Mouse (Mus musculus): Measurements from ENCODE around the gene Ppp1r14a.
A peak's percentile ranks its signal among the peaks of the same experiment; 100 is the strongest.

Gene Ppp1r14a

GRCm38 (mm10) chr7:29302641-29303040 lies 13.5 kb downstream of the Ppp1r14a start:
- DNase-seq (ENCODE audit: low spot score in 2 of 2), result no peak

- DNase-seq (ENCODE audit: low spot score in 2 of 2), result peak; percentile 80 to 81
Measured at GRCm38 (mm10) chr7:29303738-29304462, 14.8 kb downstream of the Ppp1r14a start, which contains the start of gene Dpf1. Gene Dpf1, plus strand, starts transcription at chr7:29303951.

- DNase-seq (ENCODE audit: low spot score in 2 of 2), result no peak
Measured at GRCm38 (mm10) chr7:29304463-29305262, 15.6 kb downstream of the Ppp1r14a start.

DNA sequence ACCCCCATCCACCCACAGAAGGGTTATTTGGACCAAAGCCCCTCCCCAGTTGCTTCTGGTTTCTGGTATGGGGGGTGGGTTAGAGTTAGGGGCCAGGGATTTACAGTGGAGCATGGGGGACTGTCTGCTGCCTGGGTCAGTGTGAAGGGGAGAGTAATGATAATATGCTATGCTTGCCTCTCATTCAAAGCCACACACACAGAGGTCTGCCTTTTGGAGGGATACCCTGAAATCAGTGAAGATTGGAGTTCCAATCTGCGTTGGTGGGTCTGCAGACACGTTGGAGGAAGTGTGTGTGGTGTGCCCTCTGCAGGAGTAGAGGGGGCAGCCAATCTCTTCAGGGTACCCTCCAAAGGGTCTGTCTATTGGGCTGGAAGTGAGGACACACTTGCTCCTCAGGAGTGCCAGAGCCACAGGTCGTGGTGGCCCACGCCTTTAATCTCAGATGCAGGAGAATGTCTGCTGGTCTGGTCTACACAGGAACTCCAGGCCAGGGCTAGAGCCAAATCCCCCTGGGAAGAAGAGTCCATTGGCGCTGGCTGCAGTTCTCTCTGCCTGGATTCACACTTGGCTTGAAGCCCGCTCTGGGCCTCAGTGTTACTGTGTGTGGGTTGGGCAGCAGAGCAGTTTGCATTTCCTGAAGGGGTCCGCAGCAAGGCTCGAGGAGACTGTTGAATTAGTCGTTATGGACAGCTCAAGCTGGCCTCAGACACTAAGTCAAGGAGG lies 16.3 kb downstream of the Ppp1r14a start:
- no peak for DNase-seq (ENCODE audit: low spot score in 2 of 2)

DNA sequence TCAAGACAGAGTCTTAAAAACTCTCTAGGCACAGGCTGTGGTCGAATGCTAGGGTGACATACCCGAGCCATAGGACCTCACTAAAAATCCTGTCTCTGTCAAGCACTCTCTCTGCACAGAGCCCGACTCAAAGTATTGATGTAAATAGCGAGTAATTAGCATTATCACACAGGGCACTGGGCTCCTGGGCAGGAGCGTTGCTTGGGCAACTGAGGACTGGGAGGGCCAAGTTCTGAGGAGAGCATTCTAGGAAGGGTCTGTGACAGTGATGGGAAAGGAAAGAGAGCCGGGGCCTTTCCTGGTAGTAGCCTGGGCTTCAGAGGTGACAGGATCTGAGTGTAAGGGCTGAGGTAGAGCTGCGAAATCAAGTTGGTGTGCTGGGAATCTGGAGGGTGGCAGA lies 17.0 kb downstream of the Ppp1r14a start:
- no peak for DNase-seq (ENCODE audit: low spot score in 2 of 2)

GRCm38 (mm10) chr7:29306619-29307018 lies 17.5 kb downstream of the Ppp1r14a start:
- no peak for DNase-seq (ENCODE audit: low spot score in 2 of 2)

- DNase-seq (ENCODE audit: low spot score in 2 of 2), result peak; percentile 88 to 91
Measured at GRCm38 (mm10) chr7:29307350-29308104, 18.4 kb downstream of the Ppp1r14a start.

DNA sequence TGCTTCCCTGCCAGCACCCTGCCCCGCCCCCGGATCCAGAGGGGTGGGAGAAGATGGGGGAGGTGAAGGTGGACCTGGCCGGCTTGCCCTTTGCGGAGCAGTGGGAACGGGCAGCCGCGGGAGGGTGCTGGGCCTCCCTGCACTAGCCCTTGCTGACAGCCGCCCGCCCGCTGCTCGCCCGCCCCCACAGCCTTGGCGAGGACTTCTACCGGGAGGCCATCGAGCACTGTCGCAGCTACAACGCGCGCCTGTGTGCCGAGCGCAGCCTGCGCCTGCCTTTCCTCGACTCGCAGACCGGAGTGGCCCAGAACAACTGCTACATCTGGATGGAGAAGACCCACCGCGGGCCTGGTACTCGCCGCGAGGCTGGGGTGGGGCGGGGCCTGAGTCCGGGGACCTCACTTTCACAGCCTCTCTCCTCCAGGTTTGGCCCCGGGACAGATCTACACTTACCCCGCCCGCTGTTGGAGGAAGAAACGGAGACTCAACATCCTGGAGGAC lies 20.2 kb downstream of the Ppp1r14a start:
- no peak for DNase-seq (ENCODE audit: low spot score in 2 of 2)

GRCm38 (mm10) chr7:29309749-29310148 lies 20.6 kb downstream of the Ppp1r14a start:
- DNase-seq (ENCODE audit: low spot score in 2 of 2), result no peak

GRCm38 (mm10) chr7:29313051-29313450 lies 23.9 kb downstream of the Ppp1r14a start:
- DNase-seq (ENCODE audit: low spot score in 2 of 2), result no peak

GRCm38 (mm10) chr7:29313572-29314261 lies 24.6 kb downstream of the Ppp1r14a start:
- DNase-seq (ENCODE audit: low spot score in 2 of 2), result no peak

GRCm38 (mm10) chr7:29314844-29315628 lies 25.9 kb downstream of the Ppp1r14a start:
- no peak for DNase-seq (ENCODE audit: low spot score in 2 of 2)

- no peak for DNase-seq (ENCODE audit: low spot score in 2 of 2)
Measured at GRCm38 (mm10) chr7:29316137-29316734, 27.1 kb downstream of the Ppp1r14a start.

DNA sequence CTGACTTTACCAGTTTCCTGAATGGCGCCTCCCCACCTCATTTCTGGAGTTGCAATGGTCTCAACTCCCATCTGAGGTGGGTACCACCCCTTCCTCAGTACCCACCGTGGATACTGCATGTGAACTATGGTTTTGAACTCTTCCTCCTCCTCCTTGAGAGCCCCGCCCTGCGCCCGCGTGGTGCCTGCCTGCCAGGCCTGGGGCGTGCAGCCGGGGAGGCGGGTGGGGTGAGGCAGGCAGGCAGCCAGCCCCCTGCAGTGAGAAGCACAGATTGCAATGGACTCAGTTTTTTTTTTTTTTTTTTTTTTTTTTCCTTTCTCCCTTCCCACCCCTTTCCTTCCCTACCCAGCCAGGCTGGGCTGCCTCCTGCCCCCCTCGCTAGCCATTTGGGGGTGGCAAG lies 27.9 kb downstream of the Ppp1r14a start:
- DNase-seq (ENCODE audit: low spot score in 2 of 2), result peak in 1 of 2 experiments; percentile 60

DNA sequence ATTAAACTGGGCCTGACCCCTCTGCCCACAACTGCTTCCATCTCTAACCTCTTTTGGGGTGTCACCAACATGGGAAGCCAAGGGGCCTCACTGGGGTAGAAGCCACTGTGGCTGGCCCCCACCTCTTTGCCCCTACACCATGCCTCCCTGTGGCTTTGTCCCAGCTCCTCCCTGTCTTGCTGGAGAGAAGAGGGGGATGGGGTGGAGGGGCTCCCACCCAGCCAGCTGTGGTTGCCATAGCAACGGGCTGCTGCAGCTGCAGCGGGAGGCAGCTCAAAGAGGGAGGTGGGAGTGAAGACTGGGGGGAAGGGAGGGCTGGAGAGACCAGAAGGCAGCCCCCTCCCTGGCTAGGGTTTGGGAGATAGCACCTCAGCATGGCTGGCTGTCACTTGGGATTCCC lies 28.4 kb downstream of the Ppp1r14a start:
- peak; percentile 69 to 75 for DNase-seq (ENCODE audit: low spot score in 2 of 2)

DNA sequence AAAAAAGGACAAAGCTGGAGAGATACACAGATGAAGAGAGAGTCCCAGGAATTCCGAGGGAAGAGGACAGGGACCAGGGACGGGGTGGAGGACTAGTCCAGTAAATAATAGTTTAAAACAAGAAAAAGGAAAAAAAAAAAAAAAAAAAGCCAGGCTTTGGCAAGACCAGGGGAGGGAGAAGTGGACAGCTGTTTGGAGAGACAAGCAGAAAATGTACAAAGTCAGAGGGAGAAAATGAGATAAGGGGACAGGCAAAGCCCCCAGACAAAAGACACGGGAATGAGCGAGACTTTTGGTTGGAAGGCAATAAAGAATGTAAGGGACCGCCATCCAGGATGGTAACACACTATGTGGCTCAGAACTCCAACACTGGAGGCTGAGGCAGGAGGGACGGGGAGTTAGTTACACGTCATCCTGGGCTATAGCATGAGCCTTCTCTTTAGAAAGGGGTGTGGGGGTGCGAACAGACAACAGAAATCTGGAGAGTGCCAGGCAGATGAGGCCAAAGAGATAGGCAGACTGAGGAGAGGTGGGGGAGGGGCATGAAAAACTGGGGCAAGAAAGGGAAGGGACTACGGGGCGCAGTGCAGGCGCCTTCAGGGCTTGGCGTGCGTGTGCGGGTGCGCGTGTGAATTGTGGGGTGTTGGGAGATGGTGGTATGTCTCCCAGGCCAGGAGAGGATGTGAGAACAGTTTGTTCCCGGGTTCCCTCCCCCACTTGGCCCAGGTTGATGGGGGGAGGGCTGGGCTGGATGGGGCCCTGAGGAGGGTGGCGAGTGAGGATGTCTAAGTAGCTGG lies 29.2 kb downstream of the Ppp1r14a start:
- peak in 1 of 2 experiments; percentile 77 for DNase-seq (ENCODE audit: low spot score in 2 of 2)

- no peak for DNase-seq (ENCODE audit: low spot score in 2 of 2)
Measured at GRCm38 (mm10) chr7:29319337-29320307, 30.5 kb downstream of the Ppp1r14a start.

Measured in urinary bladder, postnatal 4 days (tissue).